In the genomic region with DNA sequence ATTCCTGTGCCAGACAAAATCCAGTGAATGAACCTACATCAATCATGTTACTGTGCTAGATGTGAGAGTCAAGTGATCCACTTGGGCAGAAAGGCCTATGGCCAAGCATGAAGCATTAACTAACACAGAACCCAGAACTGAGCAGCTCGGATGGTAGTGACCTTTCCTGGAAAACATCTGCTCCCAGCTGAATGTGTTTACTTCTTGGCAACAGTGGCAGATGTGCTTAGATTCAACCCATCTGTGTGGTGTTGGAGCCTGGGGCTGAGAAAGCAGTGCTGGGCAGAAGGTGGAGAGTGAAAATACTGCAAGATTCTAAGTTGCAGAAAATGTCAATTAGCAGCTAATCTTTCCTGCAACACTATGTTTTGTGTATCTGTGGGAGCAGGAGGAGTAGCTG, we compare ENCODE assay signal across 12 mouse cellular contexts.
DNase-seq lines count a peak whose midpoint lies in the region; ATAC-seq and TF ChIP-seq lines count a peak whose summit lies in the region.
"Had no signal": no experiment of that assay in that cellular context is flagged by ENCODE, and none has a peak within 500 bp of the region (broad histone marks: within the 10 kb centered on the region; RNA-seq: fewer than 3 reads in every experiment).

No protein-coding gene starts in this region.

- peak; percentile 15 for DNase-seq in midbrain, postnatal 0 days (ENCODE audit: low spot score)
- no peak for DNase-seq in midbrain, embryonic 14.5 days
- peak; percentile 47 for DNase-seq in embryonic facial prominence, embryonic 10.5 days (ENCODE audit: low spot score)
- DNase-seq in hindbrain, postnatal 0 days (ENCODE audit: low spot score), result peak; percentile 10
- DNase-seq in lung, postnatal 36 days, result peak; percentile 60
- DNase-seq in urinary bladder, postnatal 36 days (ENCODE audit: low spot score in 2 of 2), result no peak
- DNase-seq in spleen, postnatal 4 days (ENCODE audit: low spot score in 2 of 2), result no peak
- no peak for DNase-seq in liver
- DNase-seq: kidney, adult 18-20 months; right cerebral cortex, adult 18-20 months had no signal

- H3K27me3 ChIP-seq in midbrain, postnatal 0 days (ENCODE audit: insufficient read depth, low read length), result no peaks in the 10 kb centered on the region
- no peaks in the 10 kb centered on the region for H3K27me3 ChIP-seq in midbrain, embryonic 14.5 days (ENCODE audit: control insufficient read depth, insufficient read depth, low read length)
- no peaks in the 10 kb centered on the region for H3K27me3 ChIP-seq in embryonic facial prominence, embryonic 10.5 days (replicated peaks; ENCODE audit: low read depth, poor library complexity, severe bottlenecking)
- H3K27me3 ChIP-seq in hindbrain, postnatal 0 days (ENCODE audit: insufficient read depth, low read length), result no peaks in the 10 kb centered on the region
- H3K27me3 ChIP-seq: limb, embryonic 15.5 days had no signal

- H3K27ac ChIP-seq in midbrain, postnatal 0 days (ENCODE audit: low read depth, low read length), result no peak overlapping the region
- H3K27ac ChIP-seq in midbrain, embryonic 14.5 days (replicated peaks; ENCODE audit: low read depth, low read length), result no peak overlapping the region
- no peak overlapping the region for H3K27ac ChIP-seq in embryonic facial prominence, embryonic 10.5 days (replicated peaks)
- no peak overlapping the region for H3K27ac ChIP-seq in hindbrain, postnatal 0 days
- H3K27ac ChIP-seq: heart, embryonic 10.5 days; limb, embryonic 15.5 days had no signal

- H3K9ac ChIP-seq in midbrain, postnatal 0 days (replicated peaks; ENCODE audit: low read length, poor library complexity, severe bottlenecking), result no peak overlapping the region
- no peak overlapping the region for H3K9ac ChIP-seq in midbrain, embryonic 14.5 days (replicated peaks; ENCODE audit: low read length)
- H3K9ac ChIP-seq in hindbrain, postnatal 0 days (replicated peaks; ENCODE audit: low read length), result no peak overlapping the region
- H3K9ac ChIP-seq: limb, embryonic 15.5 days had no signal

- no peak for TF ChIP-seq CTCF in midbrain, postnatal 0 days (IDR thresholded peaks at IDR 0.05)
- TF ChIP-seq CTCF in hindbrain, postnatal 0 days (IDR thresholded peaks at IDR 0.05; ENCODE audit: low read depth), result no peak

- H3K4me3 ChIP-seq in midbrain, postnatal 0 days (ENCODE audit: low read depth, low read length), result no peak overlapping the region
- no peak overlapping the region for H3K4me3 ChIP-seq in midbrain, embryonic 14.5 days (replicated peaks; ENCODE audit: low read depth, low read length)
- H3K4me3 ChIP-seq in embryonic facial prominence, embryonic 10.5 days, result no peak overlapping the region
- H3K4me3 ChIP-seq in hindbrain, postnatal 0 days (ENCODE audit: low read length), result no peak overlapping the region
- H3K4me3 ChIP-seq: heart, embryonic 10.5 days; limb, embryonic 15.5 days had no signal

- no peaks in the 10 kb centered on the region for H3K36me3 ChIP-seq in midbrain, postnatal 0 days (ENCODE audit: insufficient read depth, low read length)
- H3K36me3 ChIP-seq in midbrain, embryonic 14.5 days (ENCODE audit: control insufficient read depth, insufficient read depth, low read length), result no peaks in the 10 kb centered on the region
- H3K36me3 ChIP-seq in embryonic facial prominence, embryonic 10.5 days (replicated peaks), result no peaks in the 10 kb centered on the region
- H3K36me3 ChIP-seq in hindbrain, postnatal 0 days (ENCODE audit: insufficient read depth, low read length), result no peaks in the 10 kb centered on the region
- H3K36me3 ChIP-seq: heart, embryonic 10.5 days; limb, embryonic 15.5 days had no signal

- H3K4me1 ChIP-seq in midbrain, postnatal 0 days (ENCODE audit: insufficient read depth, low read length), result no peaks in the 10 kb centered on the region
- H3K4me1 ChIP-seq in midbrain, embryonic 14.5 days (ENCODE audit: control insufficient read depth, insufficient read depth, low read length), result no peaks in the 10 kb centered on the region
- peaks cover 6% of the 10 kb centered on the region; the same call in 1 of the 2 replicates for H3K4me1 ChIP-seq in embryonic facial prominence, embryonic 10.5 days
- H3K4me1 ChIP-seq in hindbrain, postnatal 0 days (ENCODE audit: insufficient read depth, low read length), result no peaks in the 10 kb centered on the region
- H3K4me1 ChIP-seq: heart, embryonic 10.5 days; limb, embryonic 15.5 days had no signal

- 48% methylated on average over 1 of the region's 1 CpGs for WGBS in midbrain, postnatal 0 days
- WGBS in midbrain, embryonic 14.5 days, result 65% methylated on average over 1 of the region's 1 CpGs
- 32% methylated on average over 1 of the region's 1 CpGs for WGBS in embryonic facial prominence, embryonic 10.5 days
- WGBS in hindbrain, postnatal 0 days, result 41% methylated on average over 1 of the region's 1 CpGs

- no peak overlapping the region for H3K4me2 ChIP-seq in midbrain, postnatal 0 days (ENCODE audit: low read depth, low read length, poor library complexity, severe bottlenecking)
- H3K4me2 ChIP-seq in midbrain, embryonic 14.5 days (ENCODE audit: low read length), result no peak overlapping the region
- H3K4me2 ChIP-seq in hindbrain, postnatal 0 days (ENCODE audit: low read depth, low read length), result no peak overlapping the region
- H3K4me2 ChIP-seq: limb, embryonic 15.5 days had no signal

- H3K9me3 ChIP-seq in midbrain, postnatal 0 days (ENCODE audit: low read length), result no peaks in the 10 kb centered on the region
- H3K9me3 ChIP-seq in midbrain, embryonic 14.5 days (ENCODE audit: control insufficient read depth, low read length), result no peaks in the 10 kb centered on the region
- no peaks in the 10 kb centered on the region for H3K9me3 ChIP-seq in embryonic facial prominence, embryonic 10.5 days
- H3K9me3 ChIP-seq in hindbrain, postnatal 0 days (ENCODE audit: low read length), result no peaks in the 10 kb centered on the region
- H3K9me3 ChIP-seq: heart, embryonic 10.5 days; limb, embryonic 15.5 days had no signal

- ATAC-seq in midbrain, postnatal 0 days (ENCODE audit: low FRiP score), result no peak
- no peak for ATAC-seq in midbrain, embryonic 14.5 days (ENCODE audit: low FRiP score, low TSS enrichment)
- ATAC-seq in hindbrain, postnatal 0 days, result no peak

Comparison
In these comparisons a context has a peak if more than half of its experiments do, and no peak if none do; other contexts are left out.
1. DNase-seq: peak in midbrain, postnatal 0 days (single experiment), embryonic facial prominence, embryonic 10.5 days (single experiment), hindbrain, postnatal 0 days (single experiment) and lung, postnatal 36 days (single experiment); none in midbrain, embryonic 14.5 days (single experiment), urinary bladder, postnatal 36 days (0 of 2), spleen, postnatal 4 days (0 of 2) and liver (single experiment).